Mouse (Mus musculus): ENCODE measurements around the gene Ednra. TPM values are rescaled to one million over a fixed set of nuclear protein-coding genes. Genes with fewer than 3 reads are reported as not detected.
"Not testable (repeated sequence)": the region's sequence is repeated elsewhere in the genome, so short reads cannot be mapped to it uniquely, and the experiment has no call there.

Ednra gene
- total RNA-seq, 2 experiments from 2014 or later = 2.8 to 3.2 TPM

DNA sequence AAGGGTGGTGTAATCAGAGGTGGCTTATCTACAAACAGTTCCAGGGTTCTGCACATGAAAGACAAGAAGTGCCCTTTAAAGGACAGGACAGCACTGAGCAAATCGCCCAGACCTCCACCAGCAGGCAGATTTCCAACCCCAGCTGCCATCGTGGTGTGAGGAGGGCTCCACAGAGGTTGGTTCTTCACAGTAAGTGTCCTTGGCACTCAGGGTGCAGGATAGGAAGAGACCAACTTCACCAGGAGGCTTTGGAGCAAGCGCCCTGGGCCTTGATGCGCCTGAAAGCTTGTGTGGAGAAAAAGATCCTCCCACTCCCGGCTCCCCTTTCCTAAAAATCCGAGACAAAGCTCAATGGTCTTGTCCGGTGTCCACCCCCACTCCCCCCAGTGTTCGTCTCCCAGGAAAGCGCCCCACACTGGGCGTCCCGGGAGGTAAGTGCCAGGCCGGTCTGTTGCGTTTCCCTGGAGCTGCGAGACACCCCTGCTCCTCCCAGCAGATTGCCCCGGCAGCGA, 674 bp downstream of the Ednra start:
- intact Hi-C loops (cut with DNase I) = no loop called here

DNA sequence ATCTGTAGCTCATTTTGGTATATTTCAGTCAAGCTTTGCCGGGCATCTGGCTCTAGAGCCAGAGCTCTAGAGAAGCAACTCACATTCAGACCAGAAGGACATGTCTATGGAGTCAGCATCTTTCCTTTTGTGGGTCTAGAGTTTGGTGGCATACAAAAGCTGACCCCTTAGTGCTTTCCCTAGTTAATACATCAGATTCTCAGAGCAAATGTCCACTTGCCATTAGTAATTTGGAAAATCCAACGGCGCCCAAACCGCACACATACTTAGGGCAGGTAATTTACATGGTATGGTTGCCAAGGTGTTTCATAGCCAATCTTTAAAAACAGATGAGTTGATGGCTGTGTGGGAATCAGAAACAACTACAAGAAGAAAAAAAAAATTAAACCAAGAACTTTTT, 1.2 kb downstream of the Ednra start:
- intact Hi-C loops (cut with DNase I) = no loop called here

More for the DNA sequence above, 674 bp downstream of the Ednra start:
- DNase-seq (ENCODE audit: low spot score in 2 of 2) = no peak

DNA sequence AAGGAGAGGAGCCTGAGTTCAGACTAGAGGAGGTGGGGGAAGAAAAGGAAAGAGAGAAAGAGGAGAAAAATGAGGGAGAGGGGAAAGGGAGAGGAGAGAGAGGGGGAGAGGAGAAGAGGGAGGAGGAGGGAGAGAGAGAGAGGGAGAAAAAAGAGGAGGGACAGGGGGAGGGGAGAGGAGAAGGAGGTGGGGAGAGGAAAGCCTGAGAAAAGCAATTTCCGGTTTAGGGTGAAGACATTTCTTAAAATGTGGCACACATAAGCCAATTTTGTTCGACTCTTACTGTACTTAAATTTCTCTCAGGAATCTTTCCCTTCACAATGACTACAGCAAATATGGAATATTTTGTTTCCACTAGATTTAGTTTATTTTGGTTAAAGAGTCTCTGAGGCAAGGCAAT, 5.3 kb downstream of the Ednra start:
- intact Hi-C loops (cut with DNase I) = no loop called here
- no peak for DNase-seq (ENCODE audit: low spot score in 2 of 2)

More for the DNA sequence above, 1.2 kb downstream of the Ednra start:
- DNase-seq (ENCODE audit: low spot score in 2 of 2) = no peak

DNA sequence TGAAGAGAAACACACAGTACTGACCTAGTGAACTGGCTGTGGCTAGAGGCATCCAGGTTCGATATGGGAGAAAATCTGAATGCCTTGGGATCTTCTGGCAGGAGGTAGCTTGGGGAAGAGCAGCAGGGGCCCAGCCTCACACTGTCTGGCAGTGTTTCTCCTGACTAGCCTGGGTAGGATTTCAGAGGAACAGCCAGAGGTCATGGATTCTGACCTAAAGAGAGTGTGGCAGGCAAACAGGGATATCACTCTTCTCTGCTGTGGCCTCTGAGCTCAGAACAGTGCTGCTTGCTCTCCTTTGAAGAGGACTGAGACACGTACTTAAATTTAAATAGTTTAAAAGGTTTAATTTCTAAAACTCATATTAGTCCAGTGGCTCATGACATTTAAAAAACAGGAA, 7.2 kb downstream of the Ednra start:
- no peak for DNase-seq (ENCODE audit: low spot score in 2 of 2)
- intact Hi-C loops (cut with DNase I) = no loop called here

- no peak for DNase-seq (ENCODE audit: low spot score in 2 of 2)
- intact Hi-C loops (cut with DNase I) = no loop called here
These were observed 9.8 kb downstream of the Ednra start for GRCm38 (mm10) chr8:77714455-77714854.

GRCm38 (mm10) chr8:77713688-77714087, 10.6 kb downstream of the Ednra start:
- intact Hi-C loops (cut with DNase I) = no loop called here

DNA sequence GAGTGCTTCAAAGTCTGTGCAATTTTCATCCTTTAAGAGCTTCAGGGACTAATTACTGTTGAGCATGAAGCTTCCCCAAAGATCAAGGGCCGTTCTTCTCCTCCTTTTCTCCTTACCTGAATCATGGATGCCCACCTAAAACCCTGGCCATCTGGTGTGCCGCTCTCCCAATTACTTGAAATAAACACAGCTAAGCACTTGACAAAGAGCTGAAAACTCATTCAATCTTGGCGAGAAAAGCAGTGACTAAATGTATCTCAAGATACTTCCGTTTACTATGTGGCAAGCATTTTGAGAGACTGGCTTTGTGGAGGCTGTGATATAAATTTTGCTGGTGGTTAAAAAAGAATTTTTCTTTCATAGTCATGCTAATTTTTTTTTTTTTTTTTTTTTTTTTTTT, 19.5 kb downstream of the Ednra start:
- intact Hi-C loops (cut with DNase I) = no loop called here
- DNase-seq (ENCODE audit: low spot score in 2 of 2) = no peak

More at GRCm38 (mm10) chr8:77713688-77714087, 10.6 kb downstream of the Ednra start:
- DNase-seq (ENCODE audit: low spot score in 2 of 2) = no peak

- no peak for DNase-seq (ENCODE audit: low spot score in 2 of 2)
- intact Hi-C loops (cut with DNase I) = no loop called here
These were observed 26.2 kb downstream of the Ednra start for GRCm38 (mm10) chr8:77698028-77698427.

DNA sequence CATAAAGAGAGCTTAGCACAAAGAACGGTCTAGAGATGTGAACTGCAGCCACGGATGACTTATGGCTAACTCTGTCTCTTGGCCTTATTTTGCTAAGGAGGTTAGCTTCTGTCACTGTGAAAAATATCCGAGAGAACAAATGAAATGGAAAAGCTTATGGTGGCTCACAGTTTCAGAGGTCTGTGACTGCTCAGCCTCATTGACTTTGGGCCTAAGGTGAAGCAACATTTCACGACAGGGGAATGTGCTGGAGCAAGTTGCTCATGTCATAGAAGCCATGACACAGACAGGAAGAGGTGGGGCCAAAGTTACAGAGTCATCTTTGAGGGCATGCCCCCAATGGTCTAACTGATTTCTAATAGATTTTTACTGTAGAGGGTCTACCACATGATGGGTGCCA, 28.1 kb downstream of the Ednra start:
- DNase-seq (ENCODE audit: low spot score in 2 of 2) = no peak
- intact Hi-C loops (cut with DNase I) = no loop called here

GRCm38 (mm10) chr8:77695486-77696058, 28.7 kb downstream of the Ednra start:
- DNase-seq (ENCODE audit: low spot score in 2 of 2) = no peak
- intact Hi-C loops (cut with DNase I) = no loop called here

- intact Hi-C loops (cut with DNase I) = no loop called here
- no peak for DNase-seq (ENCODE audit: low spot score in 2 of 2)
These were observed 29.2 kb downstream of the Ednra start for GRCm38 (mm10) chr8:77695070-77695469.

DNA sequence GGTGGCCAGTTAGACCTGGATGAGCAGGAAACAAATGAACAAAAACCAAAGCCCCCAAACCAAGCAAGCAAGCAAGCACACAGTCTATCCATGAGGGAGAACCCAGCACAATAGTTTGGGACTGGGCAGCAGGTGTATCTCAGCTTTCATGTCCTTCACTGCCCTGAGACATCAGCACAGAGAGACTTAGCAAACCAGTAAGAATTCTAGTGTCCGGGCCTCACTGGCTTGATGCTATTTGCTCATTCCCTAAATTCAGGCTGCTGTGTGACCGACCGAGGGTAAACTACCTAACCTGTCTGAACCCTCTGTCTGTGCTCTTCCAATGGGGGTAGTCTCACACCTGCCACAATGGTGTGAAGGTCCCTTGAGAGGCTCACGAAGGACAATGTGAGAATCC, 29.7 kb downstream of the Ednra start:
- DNase-seq (ENCODE audit: low spot score in 2 of 2) = no peak
- intact Hi-C loops (cut with DNase I) = no loop called here

DNA sequence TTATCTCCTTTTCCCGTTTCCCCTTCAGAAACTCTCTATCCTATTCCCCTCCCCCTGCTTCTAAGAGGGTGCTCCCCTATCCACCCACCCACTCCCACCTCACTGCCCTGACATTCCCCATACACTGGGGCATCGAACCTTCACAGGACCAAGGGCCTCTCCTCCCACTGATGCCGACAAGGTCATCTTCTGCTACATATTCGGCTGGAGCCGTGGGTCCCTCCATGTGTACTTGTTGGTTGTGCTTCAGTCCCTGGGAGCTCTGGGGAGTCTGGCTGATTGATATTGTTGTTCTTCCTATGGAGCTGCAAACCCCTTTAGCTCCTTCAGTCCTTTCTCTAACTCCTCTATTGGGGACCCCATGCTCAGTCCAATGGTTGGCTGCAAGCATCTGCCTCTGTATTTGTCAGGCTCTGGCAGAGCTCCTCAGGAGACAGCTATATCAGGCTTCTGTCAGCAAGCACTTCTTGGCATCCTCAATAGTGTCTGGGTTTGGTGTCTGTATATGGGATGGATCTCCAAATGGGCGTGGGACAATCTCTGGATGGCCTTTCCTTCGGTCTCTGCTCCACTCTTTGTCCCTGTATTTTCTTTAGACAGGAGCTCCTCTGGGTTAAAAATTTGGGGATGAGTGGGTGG, 34.7 kb downstream of the Ednra start:
- intact Hi-C loops (cut with DNase I); DNase-seq (ENCODE audit: low spot score in 2 of 2): not testable (repeated sequence)

DNA sequence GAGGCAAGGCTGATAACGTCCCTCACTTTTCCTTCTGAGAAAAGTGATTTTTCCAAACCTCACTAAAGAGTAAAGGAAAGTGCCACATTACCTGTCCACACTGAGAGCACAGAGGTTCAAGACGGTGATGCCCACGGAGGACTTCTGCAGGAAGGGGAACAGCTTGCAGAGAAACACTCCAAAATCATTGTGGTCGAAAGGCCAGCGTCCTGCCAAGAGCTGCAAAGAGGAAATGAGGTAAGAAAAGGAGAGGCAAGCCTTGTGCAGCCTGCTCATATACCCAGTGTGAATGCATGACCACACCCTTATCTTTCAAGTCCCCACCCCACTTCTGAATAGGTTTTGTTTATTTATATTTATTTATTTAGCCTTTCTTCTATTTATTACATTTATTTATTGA, 35.3 kb downstream of the Ednra start:
- no peak for DNase-seq (ENCODE audit: low spot score in 2 of 2)
- intact Hi-C loops (cut with DNase I) = no loop called here

DNA sequence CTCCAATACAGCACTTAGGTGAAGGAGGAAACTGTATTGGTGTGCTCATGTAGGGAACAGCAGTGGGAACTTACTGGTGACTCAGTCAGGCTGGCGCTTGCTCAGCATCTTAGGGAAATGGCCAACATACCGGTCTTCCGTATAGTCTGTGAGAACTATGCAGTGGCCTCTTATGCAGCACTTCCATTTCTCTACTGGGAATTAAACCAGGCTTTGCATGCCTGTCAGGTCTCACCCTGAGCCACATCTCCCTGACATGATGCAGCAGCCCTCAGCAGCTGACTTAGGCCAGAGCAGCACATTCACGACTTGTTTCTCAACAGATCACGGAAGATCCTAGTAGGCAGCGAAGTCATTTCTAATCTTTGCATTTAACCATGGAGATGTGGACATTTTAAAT, 39.9 kb downstream of the Ednra start:
- intact Hi-C loops (cut with DNase I) = no loop called here

DNA sequence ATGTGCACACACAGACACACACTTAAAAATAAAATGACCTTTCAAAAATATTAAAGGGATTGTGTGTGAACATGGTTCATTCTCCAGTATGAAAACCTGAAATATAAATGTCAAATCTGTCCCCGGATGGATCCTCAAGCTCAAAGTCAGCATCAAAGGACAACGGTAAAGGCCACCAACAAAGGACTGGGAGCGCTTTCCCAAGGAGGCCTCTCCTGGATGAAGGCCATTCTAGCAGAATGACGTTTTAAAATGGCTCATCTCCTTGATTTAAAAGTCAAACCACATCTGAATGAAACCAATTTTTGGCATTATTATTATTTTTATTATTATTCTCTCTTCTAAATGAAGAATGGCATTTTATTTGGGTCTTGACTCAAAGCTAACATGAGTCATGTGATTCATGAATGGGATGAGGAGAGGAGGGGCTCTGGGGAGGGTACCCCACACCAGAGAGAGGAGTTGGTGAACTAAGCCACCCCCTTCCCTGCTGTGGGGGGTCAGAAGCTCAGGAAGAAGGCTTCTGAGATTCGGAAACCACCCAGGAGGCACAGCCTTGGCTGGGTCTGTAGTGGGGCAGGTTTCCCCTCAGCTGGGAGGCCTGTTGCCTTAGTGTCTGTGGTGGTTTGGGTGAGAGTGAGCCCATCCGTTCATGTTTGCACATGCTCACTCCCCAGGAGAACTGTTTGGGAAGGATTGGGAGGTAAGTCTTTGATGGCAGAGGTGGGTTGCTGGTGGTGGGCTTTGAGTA, 40.7 kb downstream of the Ednra start:
- intact Hi-C loops (cut with DNase I) = no loop called here

More for the DNA sequence above, 39.9 kb downstream of the Ednra start:
- no peak for DNase-seq (ENCODE audit: low spot score in 2 of 2)

GRCm38 (mm10) chr8:77682008-77682934, 42.0 kb downstream of the Ednra start:
- DNase-seq (ENCODE audit: low spot score in 2 of 2) = no peak
- intact Hi-C loops (cut with DNase I) = no loop called here

More for the DNA sequence above, 40.7 kb downstream of the Ednra start:
- no peak for DNase-seq (ENCODE audit: low spot score in 2 of 2)

- DNase-seq (ENCODE audit: low spot score in 2 of 2) = no peak
- intact Hi-C loops (cut with DNase I) = no loop called here
These were observed 52.2 kb downstream of the Ednra start for GRCm38 (mm10) chr8:77672036-77672435.

DNA sequence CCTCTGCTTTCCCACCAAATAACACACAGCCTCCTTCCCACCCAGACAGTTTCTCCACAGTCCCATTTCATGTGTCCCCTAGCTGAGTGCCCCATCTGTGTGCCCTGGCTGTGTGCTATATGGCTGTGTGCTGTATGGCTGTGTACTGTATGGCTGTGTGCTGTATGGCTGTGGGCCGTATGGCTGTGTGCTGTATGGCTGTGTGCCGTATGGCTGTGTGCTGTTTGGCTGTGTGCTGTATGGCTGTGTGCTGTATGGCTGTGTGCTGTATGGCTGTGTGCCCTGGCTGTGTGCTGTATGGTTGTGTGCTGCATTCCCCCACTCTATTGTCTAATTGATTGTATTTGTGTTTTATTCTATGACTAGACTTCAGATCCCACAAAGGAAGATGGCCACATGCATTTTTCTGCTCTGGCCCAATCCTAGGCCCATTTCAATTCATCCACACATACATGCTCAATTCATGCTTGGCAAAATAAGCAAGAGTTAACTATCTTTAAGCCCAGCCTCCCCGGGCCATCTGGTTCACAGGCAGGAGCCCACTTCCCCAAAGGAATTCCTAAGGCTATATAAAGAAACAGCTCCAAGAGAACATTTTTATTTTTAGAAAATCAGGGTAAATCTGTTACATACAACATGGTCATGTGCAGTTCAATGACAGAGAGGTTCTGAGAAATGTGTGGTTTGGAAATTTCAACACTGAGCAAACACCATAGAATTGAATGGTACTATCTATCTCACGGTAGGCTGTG, 53.5 kb downstream of the Ednra start:
- DNase-seq (ENCODE audit: low spot score in 2 of 2) = no peak
- intact Hi-C loops (cut with DNase I) = no loop called here
